Mouse (Mus musculus): ENCODE data around the gene Ciao1. TPM values are rescaled to one million over a fixed set of nuclear protein-coding genes. Genes with fewer than 3 reads are reported as not detected.

The Ciao1 gene
- polyA plus RNA-seq, 1 experiment = not detected

DNA sequence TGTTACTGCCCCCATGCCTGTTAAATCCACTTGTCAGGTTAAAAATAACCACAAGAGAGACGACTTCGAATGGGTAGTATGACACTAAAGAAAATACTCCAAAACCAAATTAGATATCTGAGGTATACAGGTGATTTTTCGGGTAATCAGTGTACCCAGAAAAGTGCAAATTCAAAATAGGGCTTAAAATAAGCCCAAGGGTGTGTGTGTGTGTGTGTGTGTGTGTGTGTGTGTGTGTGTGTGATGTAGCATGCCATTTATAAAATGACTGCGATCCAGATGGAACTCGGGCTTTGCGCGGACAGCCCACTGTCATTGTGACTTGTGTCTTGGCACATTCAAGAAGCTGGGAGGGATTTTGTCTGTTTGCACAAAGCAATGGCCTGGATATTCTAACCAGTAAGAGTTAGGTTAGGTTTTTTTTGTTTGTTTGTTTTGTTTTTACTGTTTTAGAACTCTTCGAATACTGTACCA is 23.5 kb upstream of the Ciao1 start:
- Histone ChIP-seq H3K27ac (ENCODE audit: insufficient read depth, low read depth, low read length) (0 out of 2 replicates have a peak overlapping the region, but pooled peaks have one; percentile 6), H3K4me3 (ENCODE audit: insufficient read depth, low read depth, low read length) (peak overlapping the region; percentile 87), H3K4me1 (ENCODE audit: control insufficient read depth, insufficient read depth, low read length) (peaks cover 9% of the 10 kb centered on the region; the same call in 1 of the 2 replicates)
- TF ChIP-seq CTCF (IDR thresholded peaks at IDR 0.05; ENCODE audit: insufficient read depth, low read depth, low read length) (no peak), POLR2A (IDR thresholded peaks at IDR 0.05; ENCODE audit: insufficient read depth, low read depth, low read length) (no peak)
- WGBS = 2% methylated on average over 8 of the region's 8 CpGs

DNA sequence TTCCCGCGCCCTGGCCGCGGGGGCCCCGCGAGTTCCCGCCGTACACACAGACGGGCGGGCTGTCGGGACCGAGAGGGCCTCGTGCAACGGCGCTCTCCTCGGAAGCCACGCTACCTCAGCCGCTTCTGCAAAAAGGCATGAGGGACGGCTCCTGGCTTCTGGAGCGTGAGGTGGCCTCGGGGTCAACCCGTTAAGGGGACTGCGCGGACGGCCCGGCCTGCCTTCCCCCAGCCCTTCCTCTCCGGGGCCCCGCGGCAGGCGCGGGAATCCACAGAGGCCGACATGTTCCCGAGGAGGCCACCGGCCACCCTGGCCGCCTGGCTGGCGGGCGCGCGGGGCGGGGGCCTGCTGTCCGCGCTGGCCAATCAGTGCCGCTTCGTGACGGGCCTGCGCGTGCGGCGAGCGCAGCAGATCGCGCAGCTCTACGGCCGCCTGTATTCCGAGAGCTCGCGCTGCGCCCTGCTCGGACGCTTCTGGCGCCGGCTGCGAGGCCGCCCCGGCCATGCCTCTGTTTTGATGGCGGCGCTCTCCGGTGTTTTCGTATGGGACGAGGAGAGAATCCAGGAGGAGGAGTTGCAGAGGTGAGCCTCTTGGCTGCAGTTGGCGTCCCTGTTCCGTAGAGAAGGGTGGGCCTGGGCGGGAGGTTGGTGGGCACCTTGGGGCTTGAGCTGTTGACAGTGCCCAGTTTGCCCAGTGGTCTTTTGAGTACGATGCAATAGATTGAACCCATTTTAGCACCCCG is 22.9 kb upstream of the Ciao1 start:
- H3K27ac ChIP-seq (ENCODE audit: insufficient read depth, low read depth, low read length) = peak overlapping the region; percentile 80
- TF ChIP-seq POLR2A (IDR thresholded peaks at IDR 0.05; ENCODE audit: insufficient read depth, low read depth, low read length) (no peak; the same call in 1 of the 2 replicates), CTCF (IDR thresholded peaks at IDR 0.05; ENCODE audit: insufficient read depth, low read depth, low read length) (no peak)
- under 1% methylated on average over 75 of the region's 75 CpGs for WGBS

DNA sequence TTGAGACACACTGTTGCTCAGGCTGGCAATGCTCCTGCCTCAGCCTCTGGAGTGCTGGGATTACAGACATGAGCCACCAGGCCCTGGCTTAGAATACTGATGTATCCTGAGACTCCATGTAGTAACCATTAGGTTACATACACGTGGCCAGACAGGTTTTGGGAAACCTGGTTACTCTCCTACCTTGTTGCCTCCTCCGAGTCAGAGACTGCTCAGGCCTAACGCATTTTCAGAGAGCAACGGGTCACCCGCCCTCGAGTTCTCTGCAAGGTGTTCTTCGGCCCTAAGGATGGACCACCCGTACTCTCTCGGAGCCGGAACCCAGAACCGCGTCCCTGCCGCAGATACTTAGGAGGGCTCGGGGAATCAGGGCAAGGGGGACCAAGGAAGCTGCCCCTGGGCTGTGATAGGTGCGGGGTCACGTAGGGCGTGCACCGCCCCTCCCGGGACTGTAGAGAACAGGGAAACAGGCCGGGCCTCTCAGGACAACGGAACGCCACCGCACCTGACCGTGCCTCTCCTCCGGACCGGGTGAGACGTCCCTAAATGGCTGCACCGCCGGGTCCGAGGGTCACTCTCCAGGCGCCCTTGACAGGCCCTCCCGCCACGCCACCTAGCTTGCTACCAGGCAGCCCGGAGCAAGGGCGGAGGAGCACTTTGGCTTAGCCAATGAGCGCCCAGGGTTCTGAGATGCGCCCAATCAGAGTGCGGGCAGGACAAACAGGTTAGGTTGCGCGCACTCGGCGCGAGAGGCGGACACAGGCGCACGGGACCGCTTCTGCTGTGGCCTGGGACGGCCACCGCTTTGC is 22.1 kb upstream of the Ciao1 start, which contains the start of gene Stard7:
Gene Stard7 (plus strand): TSS at position 728 of the 809 bp plus-strand sequence.
- peak; percentile 44; the same call in 1 of the 2 replicates for TF ChIP-seq POLR2A (IDR thresholded peaks at IDR 0.05; ENCODE audit: insufficient read depth, low read depth, low read length)
- TF ChIP-seq CTCF (IDR thresholded peaks at IDR 0.05; ENCODE audit: insufficient read depth, low read depth, low read length) = no peak
- H3K27ac ChIP-seq (ENCODE audit: insufficient read depth, low read depth, low read length) = peak within 1 kb of the TSS; percentile 80
- peak within 1 kb of the TSS; percentile 87 for H3K4me3 ChIP-seq (ENCODE audit: insufficient read depth, low read depth, low read length)
- H3K4me1 ChIP-seq (ENCODE audit: control insufficient read depth, insufficient read depth, low read length) = peaks cover 9% of the 10 kb centered on the region; the same call in 1 of the 2 replicates
- under 1% methylated on average over 49 of the region's 49 CpGs for WGBS

More for the DNA sequence above, 22.9 kb upstream of the Ciao1 start:
- Histone ChIP-seq H3K4me1 (ENCODE audit: control insufficient read depth, insufficient read depth, low read length) (peaks cover 9% of the 10 kb centered on the region; the same call in 1 of the 2 replicates), H3K4me3 (ENCODE audit: insufficient read depth, low read depth, low read length) (peak overlapping the region; percentile 87)

DNA sequence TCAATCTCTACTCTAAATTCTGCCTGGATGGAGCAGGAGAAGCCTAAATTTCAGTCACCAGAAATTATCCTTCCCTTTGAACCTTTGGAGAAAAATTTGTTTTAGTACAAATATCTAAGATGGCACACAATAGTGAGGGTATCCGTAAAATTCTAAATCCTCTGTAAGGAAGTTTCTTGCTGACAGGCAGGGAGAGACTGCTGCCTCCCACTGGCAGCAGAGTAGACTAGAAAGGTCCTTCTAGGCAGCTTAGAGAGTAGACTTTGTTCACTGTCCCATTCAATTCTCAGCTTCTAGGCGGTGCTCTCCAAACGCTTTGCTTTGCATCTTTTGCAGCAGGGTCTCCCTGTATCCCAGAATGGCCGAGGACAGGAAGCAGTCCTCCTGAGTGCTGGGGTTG is 20.2 kb upstream of the Ciao1 start:
- H3K4me1 ChIP-seq (ENCODE audit: control insufficient read depth, insufficient read depth, low read length) = peaks cover 4% of the 10 kb centered on the region; the same call in 1 of the 2 replicates
- 29% methylated on average over 4 of the region's 4 CpGs for WGBS
- H3K27ac ChIP-seq (ENCODE audit: insufficient read depth, low read depth, low read length) = no peak overlapping the region
- TF ChIP-seq CTCF (IDR thresholded peaks at IDR 0.05; ENCODE audit: insufficient read depth, low read depth, low read length) = no peak
- TF ChIP-seq POLR2A (IDR thresholded peaks at IDR 0.05; ENCODE audit: insufficient read depth, low read depth, low read length) = no peak
- H3K4me3 ChIP-seq (ENCODE audit: insufficient read depth, low read depth, low read length) = no peak overlapping the region

DNA sequence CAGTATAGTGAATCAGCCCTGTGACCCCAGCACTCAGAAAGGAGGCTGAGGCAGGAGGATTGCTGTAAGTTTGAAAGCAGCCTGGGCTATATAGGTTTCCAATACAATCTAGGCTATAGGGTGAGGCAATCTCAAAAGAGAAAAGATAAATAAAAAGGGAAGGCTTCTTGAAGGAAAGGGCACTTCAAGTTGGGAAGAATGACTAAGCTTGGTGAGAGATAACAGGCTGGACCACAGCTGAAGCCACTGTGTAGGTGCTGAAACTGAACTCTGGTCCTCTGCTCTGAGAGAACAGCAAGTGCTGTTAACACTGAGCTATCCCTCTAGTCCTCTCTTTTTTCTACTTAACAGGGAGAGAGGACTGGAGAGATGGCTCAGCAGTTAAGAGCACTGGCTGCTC is 14.9 kb upstream of the Ciao1 start:
- Histone ChIP-seq H3K4me3 (ENCODE audit: insufficient read depth, low read depth, low read length) (no peak overlapping the region), H3K4me1 (ENCODE audit: control insufficient read depth, insufficient read depth, low read length) (no peaks in the 10 kb centered on the region), H3K27ac (ENCODE audit: insufficient read depth, low read depth, low read length) (no peak overlapping the region)
- no peak for TF ChIP-seq CTCF (IDR thresholded peaks at IDR 0.05; ENCODE audit: insufficient read depth, low read depth, low read length)
- no peak for TF ChIP-seq POLR2A (IDR thresholded peaks at IDR 0.05; ENCODE audit: insufficient read depth, low read depth, low read length)

DNA sequence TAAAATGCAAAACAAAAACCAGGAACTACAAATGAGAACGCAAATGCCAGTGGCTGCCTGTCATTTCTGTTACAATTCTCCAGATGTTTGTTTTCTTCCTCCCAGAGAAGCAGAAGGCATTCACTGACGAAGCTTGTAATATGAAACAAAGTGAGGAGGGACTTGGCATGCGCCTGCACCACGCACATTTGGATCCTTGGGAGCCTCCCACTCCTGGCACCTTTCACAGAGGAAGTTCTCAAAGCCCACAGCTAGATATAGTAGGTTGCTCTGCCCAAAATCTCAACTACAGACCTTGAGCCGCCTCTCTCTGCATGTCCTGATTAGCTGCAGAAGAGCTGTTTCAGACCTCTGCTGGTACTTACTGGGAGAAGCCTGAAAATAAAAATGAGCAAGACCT is 11.7 kb upstream of the Ciao1 start:
- no peak overlapping the region for H3K27ac ChIP-seq (ENCODE audit: insufficient read depth, low read depth, low read length)
- TF ChIP-seq CTCF (IDR thresholded peaks at IDR 0.05; ENCODE audit: insufficient read depth, low read depth, low read length) (no peak), POLR2A (IDR thresholded peaks at IDR 0.05; ENCODE audit: insufficient read depth, low read depth, low read length) (no peak)
- no peaks in the 10 kb centered on the region for H3K4me1 ChIP-seq (ENCODE audit: control insufficient read depth, insufficient read depth, low read length)
- H3K4me3 ChIP-seq (ENCODE audit: insufficient read depth, low read depth, low read length) = no peak overlapping the region
- 78% methylated on average over 5 of the region's 5 CpGs for WGBS

DNA sequence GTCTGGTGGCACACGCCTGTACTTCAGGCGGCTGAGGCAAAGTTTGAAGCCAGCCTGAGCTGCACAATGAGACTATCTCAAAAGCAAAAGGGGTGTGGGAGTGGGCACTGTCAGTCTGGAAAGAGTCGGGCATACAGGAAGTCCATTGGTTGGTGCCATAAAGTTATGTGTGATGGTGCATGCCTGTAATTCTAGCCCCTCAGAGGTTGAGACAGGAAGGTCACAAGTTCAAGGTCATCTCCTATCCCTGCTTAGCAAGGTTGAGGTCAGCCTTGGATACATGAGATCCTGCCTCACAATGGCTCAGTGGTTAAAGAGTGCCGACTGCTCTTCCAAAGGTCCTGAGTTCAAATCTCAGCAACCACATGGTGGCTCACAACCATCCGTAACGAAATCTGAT is 7.7 kb upstream of the Ciao1 start:
- no peak overlapping the region for H3K27ac ChIP-seq (ENCODE audit: insufficient read depth, low read depth, low read length)
- TF ChIP-seq POLR2A (IDR thresholded peaks at IDR 0.05; ENCODE audit: insufficient read depth, low read depth, low read length) (no peak), CTCF (IDR thresholded peaks at IDR 0.05; ENCODE audit: insufficient read depth, low read depth, low read length) (no peak)
- peaks cover 6% of the 10 kb centered on the region for H3K4me1 ChIP-seq (ENCODE audit: control insufficient read depth, insufficient read depth, low read length)
- 82% methylated on average over 6 of the region's 6 CpGs for WGBS
- H3K4me3 ChIP-seq (ENCODE audit: insufficient read depth, low read depth, low read length) = no peak overlapping the region

DNA sequence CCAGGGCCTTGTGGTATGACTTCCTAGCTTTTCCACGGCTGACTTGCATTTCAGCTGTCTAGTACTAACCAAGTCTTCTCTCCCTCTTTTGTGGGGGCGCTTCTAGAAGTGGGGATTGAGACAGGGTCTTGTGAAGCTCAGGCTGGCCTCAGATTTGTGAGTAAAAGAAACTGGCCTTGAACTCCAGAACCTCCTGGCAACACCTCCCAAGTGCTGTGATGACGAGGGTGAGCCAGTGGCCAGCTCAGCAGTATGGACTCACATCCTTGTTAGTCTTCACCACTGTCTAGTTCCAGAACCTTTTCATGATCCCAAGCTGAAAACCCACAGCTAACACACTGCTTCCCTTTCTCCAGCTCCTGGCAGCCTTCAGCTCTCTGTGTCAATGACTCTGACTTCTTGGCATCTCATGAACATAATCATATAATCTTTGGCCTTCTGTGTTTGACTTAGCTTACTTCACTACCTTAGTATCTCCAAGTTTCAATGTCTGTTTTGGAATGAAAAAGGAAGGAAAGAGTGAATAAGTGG is 7.1 kb upstream of the Ciao1 start:
- H3K4me3 ChIP-seq (ENCODE audit: insufficient read depth, low read depth, low read length) = no peak overlapping the region
- H3K27ac ChIP-seq (ENCODE audit: insufficient read depth, low read depth, low read length) = no peak overlapping the region
- H3K4me1 ChIP-seq (ENCODE audit: control insufficient read depth, insufficient read depth, low read length) = peaks cover 9% of the 10 kb centered on the region
- TF ChIP-seq CTCF (IDR thresholded peaks at IDR 0.05; ENCODE audit: insufficient read depth, low read depth, low read length) = no peak
- no peak for TF ChIP-seq POLR2A (IDR thresholded peaks at IDR 0.05; ENCODE audit: insufficient read depth, low read depth, low read length)
- WGBS = 80% methylated on average over 3 of the region's 3 CpGs
